Mouse (Mus musculus): ENCODE data around the gene Daam1.

The Daam1 gene

GRCm38 (mm10) chr12:71998653-71999052 lies 167.8 kb downstream of the Daam1 start:
- DNase-seq (ENCODE audit: low spot score in 2 of 2) = no peak

DNA sequence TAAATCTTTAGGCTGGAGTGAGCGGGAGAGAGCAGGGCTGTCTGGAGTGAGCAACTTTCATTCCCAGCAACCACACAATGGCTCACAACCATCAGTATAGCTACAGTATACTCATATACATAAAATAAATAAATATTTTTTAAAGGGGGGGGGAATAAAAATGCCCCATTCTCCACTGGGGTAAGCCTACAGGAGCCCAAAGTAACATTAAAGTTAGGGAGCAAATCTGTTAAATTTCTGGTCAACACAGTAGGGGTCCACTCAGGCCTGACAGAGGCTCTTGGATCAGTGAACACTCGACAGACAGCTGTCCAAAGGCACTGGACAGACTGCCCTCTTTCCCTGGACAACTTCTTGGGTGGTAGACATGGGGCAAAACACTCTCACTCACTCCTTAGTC lies 168.8 kb downstream of the Daam1 start:
- DNase-seq (ENCODE audit: low spot score in 2 of 2) = no peak

- DNase-seq (ENCODE audit: low spot score in 2 of 2) = no peak
Measured at GRCm38 (mm10) chr12:72001811-72002210, 170.9 kb downstream of the Daam1 start.

GRCm38 (mm10) chr12:72005307-72005706 lies 174.4 kb downstream of the Daam1 start:
- DNase-seq (ENCODE audit: low spot score in 2 of 2) = no peak

GRCm38 (mm10) chr12:72007656-72008055 lies 176.8 kb downstream of the Daam1 start:
- no peak for DNase-seq (ENCODE audit: low spot score in 2 of 2)

GRCm38 (mm10) chr12:72009051-72009902 lies 178.4 kb downstream of the Daam1 start:
- DNase-seq (ENCODE audit: low spot score in 2 of 2) = no peak

GRCm38 (mm10) chr12:72011404-72011803 lies 180.5 kb downstream of the Daam1 start:
- DNase-seq (ENCODE audit: low spot score in 2 of 2) = no peak

GRCm38 (mm10) chr12:72012126-72012525 lies 181.2 kb downstream of the Daam1 start:
- DNase-seq (ENCODE audit: low spot score in 2 of 2) = no peak

DNA sequence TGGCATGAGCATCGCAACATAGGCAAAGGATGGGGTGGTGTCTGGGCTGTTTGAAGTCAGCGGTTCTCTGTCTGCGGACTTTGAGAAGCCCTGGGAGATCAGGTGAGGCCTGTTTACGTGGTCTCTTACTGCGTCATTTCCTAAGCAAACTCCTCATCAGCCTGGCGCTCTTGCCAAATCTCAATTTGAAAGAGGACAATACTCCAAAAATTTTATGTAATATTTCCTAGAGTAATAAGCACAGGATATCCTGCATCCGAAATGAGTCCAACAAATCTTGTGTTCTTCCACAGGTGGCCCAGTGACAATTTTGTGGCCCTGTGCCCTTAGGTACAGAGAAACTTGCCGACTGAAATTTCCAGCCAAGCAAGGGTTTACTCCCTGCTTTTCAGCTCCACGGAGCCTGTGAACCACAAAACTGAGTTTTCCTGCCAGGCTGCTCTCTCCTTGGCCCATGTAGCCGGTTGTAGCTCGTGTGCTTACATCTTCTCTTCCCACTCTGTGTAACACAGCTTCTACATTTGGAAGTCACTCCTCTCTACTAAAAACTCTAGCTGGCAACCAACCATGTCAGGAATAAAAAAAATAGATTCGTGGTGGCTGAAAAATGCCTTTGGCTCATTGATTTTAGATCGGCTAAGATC lies 183.0 kb downstream of the Daam1 start:
- DNase-seq (ENCODE audit: low spot score in 2 of 2) = no peak

DNA sequence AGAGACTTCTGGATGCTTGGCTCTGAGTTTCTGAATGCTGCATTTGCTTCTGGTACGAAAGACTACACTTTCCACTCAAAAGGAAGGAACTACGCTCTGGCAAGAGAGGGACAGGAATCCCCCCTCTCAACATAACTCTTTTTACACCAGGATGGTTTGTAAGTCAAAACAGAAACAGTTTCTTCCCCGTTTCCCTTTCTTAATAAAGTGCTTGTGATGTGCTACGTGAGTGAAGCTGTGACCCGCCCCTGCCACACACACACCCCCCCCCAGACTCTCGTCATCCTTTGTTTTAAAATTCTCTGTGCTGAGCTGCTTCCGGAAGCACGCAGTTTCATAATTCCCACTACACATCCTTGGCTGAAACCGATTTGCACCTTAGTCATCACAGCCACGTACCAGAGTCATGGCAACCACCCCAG lies 183.5 kb downstream of the Daam1 start:
- no peak for DNase-seq (ENCODE audit: low spot score in 2 of 2)

DNA sequence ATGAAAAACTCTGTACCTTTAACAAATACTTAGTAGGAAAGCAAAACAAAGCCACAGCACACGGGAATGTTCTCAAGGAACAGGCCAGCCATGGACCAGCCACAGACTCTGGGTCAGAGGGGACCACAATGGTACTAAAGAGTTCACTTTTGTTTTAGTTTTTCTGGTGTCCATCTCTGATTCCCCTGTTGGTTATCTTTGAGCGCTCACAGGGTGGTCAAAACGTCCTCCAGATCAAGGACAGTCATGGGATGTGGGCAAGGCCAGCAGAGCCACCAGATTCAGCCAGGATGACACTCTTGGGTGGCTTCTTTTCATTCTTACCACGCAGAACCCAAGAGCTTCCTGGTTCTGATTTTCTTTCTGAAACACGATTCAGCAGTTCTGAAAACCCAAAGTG lies 184.4 kb downstream of the Daam1 start:
- no peak for DNase-seq (ENCODE audit: low spot score in 2 of 2)

DNA sequence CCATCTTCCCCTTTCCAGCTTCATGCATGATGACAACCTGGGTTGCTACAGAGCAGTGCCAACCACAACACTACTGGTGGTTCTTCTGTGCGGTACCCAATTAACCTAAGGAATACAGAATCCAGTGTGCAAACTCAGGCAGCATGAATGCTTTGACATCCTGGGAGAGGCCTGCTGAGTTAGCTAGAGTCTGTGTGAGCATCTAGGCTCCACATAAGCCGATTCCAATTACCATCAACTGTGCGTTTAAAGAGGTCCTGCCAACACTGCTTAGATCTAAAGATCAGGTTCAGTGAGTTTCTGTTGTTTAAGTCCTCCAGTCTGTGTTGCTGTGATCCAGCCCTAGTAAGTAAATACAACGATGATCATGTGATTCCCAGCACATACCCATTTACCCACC lies 189.4 kb downstream of the Daam1 start:
- DNase-seq (ENCODE audit: low spot score in 2 of 2) = no peak

- no peak for DNase-seq (ENCODE audit: low spot score in 2 of 2)
Measured at GRCm38 (mm10) chr12:72021543-72021942, 190.7 kb downstream of the Daam1 start.

- no peak for DNase-seq (ENCODE audit: low spot score in 2 of 2)
Measured at GRCm38 (mm10) chr12:72022790-72023189, 191.9 kb downstream of the Daam1 start.

- DNase-seq (ENCODE audit: low spot score in 2 of 2) = no peak
Measured at GRCm38 (mm10) chr12:72023572-72023971, 192.7 kb downstream of the Daam1 start.

DNA sequence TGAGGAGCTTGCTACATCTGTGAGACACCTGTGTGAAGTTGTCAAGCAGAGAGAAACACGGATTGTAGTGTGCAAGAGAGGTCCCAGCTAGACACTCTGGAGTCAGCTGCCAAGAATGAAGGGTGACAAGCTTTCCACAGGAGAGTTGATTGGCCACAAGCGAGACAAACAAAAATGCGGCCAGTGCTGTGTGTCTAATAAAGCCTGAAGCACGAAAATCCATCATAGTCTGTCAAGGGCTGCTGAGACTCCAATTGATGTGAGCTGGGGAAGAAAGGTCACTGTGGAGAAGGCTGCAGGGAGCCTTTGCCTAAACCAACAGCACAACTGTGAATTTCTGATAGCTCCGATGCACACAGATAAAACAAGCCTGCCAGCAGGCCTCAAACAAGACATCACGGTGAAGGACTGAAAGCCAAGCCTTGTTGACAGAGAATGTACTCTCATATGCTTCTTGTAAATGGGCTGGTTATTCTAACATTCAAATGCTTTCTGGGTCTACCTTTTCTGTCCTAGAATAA lies 194.5 kb downstream of the Daam1 start:
- no peak for DNase-seq (ENCODE audit: low spot score in 2 of 2)

- DNase-seq (ENCODE audit: low spot score in 2 of 2) = no peak
Measured at GRCm38 (mm10) chr12:72031171-72031570, 200.3 kb downstream of the Daam1 start.

- no peak for DNase-seq (ENCODE audit: low spot score in 2 of 2)
Measured at GRCm38 (mm10) chr12:72031794-72032193, 200.9 kb downstream of the Daam1 start.

DNA sequence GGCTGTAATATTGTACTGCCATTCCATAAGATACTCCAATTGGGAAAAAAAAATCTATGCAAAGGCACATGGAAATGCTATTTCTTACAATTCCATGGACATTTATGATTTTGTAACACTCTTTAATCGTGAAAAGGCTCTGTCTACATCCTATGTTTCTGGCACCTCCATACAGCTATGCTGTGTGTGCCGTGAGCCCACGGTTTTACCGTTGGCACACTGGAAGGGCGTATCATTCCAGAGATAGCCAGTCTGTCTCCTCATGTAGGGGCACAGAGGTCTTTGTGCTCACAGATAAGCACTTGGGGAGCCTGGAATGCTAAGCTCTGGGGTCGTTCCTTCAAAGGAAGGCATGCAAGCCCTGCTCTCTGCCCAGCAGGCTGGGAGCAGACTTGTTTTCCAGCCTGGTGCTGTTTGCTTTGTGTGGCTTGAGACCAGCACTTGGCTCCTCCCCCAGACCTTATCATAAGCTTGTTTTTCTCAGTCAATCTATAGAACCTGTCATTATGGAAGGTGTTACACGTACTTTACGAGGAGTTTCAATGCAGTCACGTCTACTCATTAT lies 205.3 kb downstream of the Daam1 start:
- no peak for DNase-seq (ENCODE audit: low spot score in 2 of 2)

DNA sequence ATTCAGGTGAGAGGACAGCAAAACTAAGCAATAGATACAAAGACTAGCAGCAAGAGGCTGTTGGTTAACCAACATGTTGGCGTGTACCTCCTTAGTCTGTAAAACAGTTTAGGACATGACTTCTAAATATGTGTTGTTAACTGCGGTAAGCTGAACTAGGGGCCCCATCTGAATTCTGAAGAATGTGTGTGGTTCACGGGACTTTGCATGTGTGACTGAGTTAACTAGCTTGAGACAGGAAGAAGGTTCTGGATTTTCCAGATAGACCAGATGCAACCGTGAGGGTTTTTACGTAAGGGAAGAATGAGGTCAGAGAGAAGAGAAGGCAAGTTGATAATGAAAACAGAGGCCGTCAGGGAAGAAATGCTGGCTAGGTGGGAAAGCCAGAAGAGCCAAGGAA lies 206.2 kb downstream of the Daam1 start:
- DNase-seq (ENCODE audit: low spot score in 2 of 2) = no peak

DNA sequence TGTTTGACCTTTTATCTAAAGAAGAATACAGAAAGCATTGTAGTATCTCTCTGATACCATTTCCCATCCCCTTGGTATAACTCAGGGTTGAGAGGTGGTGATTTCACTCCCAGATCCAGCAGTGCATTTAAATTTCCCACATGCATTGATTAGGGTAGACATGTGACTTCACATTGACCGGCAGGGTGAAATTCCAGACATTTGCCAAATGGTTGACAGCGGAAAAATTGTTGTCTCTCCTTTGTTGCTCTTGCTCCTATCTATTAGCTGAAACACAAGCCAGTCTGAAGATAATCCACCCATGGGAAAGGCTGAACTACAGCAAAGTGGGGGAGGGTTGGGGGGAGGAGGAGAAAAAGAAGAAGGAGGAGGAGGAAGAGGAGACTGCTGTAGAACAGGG lies 208.0 kb downstream of the Daam1 start:
- DNase-seq (ENCODE audit: low spot score in 2 of 2) = no peak

DNA sequence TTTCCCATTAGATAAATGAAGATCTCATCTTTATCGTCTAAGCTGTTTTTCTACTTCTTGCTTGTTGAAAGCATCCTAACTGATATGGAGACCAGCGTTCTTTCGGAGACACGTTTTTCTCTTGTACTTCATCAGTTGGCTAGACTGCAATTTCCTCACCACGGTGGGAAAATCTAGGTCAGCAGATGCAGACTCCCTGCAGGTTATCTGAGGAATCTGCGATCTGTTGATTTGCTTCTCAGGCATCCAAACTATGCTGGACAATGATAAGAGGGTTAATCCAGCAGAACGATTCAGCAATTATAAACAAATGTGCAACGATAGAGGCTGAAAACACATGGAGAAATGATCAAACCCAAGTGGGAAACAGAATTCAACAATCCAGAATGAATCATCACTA lies 208.6 kb downstream of the Daam1 start:
- DNase-seq (ENCODE audit: low spot score in 2 of 2) = no peak

DNA sequence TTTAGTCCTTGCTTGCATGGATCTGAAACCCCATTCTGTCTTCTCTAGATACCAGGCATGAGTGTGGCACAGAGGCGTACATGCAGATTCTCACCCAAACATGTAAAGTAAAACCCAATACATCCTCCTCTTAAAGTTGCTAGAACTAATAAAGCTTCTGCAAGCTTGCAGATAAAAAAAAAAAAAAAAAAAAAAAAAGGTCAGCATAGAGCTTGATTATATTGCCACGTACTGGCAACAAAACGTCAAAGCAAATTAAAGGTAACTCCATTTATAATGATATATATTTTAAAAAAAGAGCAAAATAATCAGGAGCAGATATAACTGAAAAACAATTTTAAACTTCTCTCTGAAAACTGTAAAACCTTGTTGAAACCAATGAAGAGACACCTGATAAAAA lies 210.4 kb downstream of the Daam1 start:
- no peak for DNase-seq (ENCODE audit: low spot score in 2 of 2)
